Mouse (Mus musculus) lung, postnatal 0 days (tissue): ENCODE data around the gene Eif2b1. TPM values are rescaled to one million over a fixed set of nuclear protein-coding genes. Genes with fewer than 3 reads are reported as not detected.

Experiments used
- ATAC-seq: fragments of 200-750 bp; cut with Nextera tagmentation; 2 replicates; pipeline ENCODE4 v1.8.0; 2017; ENCODE audit warnings: moderate library complexity
- DNase-seq: peaks from one replicate; pipeline ENCODE4 v3.0.0-alpha.2; 2016; ENCODE audit warnings: low spot score
- H3K27ac ChIP-seq: fragments of 300-500 bp; sonication (generic); 2 replicates; pipeline ENCODE4 v1.5.1; 2014; ENCODE audit warnings: antibody characterized with exemption, mild to moderate bottlenecking, low read length, mixed read lengths
- H3K27me3 ChIP-seq: fragments of 300-500 bp; sonication (generic); replicated peaks from 2 replicates; pipeline ENCODE4 v1.6.1; 2014; ENCODE audit warnings: low read length, mixed read lengths; ENCODE audit not compliant: insufficient read depth
- H3K36me3 ChIP-seq: fragments of 300-500 bp; sonication (generic); 2 replicates; pipeline ENCODE4 v1.6.1; 2014; ENCODE audit warnings: low read length, mixed read lengths; ENCODE audit not compliant: insufficient read depth
- H3K4me1 ChIP-seq: fragments of 300-500 bp; sonication (generic); 2 replicates; pipeline ENCODE4 v1.6.1; 2014; ENCODE audit warnings: antibody characterized with exemption, low read depth, low read length, mixed read lengths; ENCODE audit not compliant: insufficient read depth
- H3K4me2 ChIP-seq: fragments of 300-500 bp; sonication (generic); replicated peaks from 2 replicates; pipeline ENCODE4 v1.6.1; 2014; ENCODE audit warnings: low read depth, mild to moderate bottlenecking, low read length, moderate library complexity, mixed read lengths
- H3K4me3 ChIP-seq: fragments of 300-500 bp; sonication (generic); 2 replicates; pipeline ENCODE4 v1.5.1; 2014; ENCODE audit warnings: low read depth, low read length
- H3K9ac ChIP-seq: fragments of 300-500 bp; sonication (generic); replicated peaks from 2 replicates; pipeline ENCODE4 v1.6.1; 2014; ENCODE audit warnings: low read depth, mild to moderate bottlenecking
- H3K9me3 ChIP-seq: fragments of 300-500 bp; sonication (generic); 2 replicates; pipeline ENCODE4 v1.6.1; 2016; ENCODE audit warnings: low read length, mixed read lengths
- CTCF ChIP-seq: IDR thresholded peaks from 2 replicates; pipeline ENCODE4 v1.5.1; 2016; ENCODE audit warnings: antibody characterized with exemption, mild to moderate bottlenecking
- EP300 ChIP-seq: IDR thresholded peaks from 2 replicates; pipeline ENCODE4 v1.6.1; 2016; ENCODE audit warnings: antibody characterized with exemption, mild to moderate bottlenecking, control low read depth
- WGBS: fragments of 180-500 bp; shearing (Covaris S2); extraction: QIAGEN DNeasy Blood & Tissue Kit; methylation state at CpG from one replicate; pipeline ENCODE4 v1.1.7; 2014; 5-methylcytosine and 5-hydroxymethylcytosine counted together
- polyA plus RNA-seq: library from polyadenylated mRNA; unstranded; fragments of >200 nt; fragmentation: Nextera tagmentation; extraction: Ambion mirVana; gene quantifications from 2 replicates; pipeline ENCODE4 v1.2.1, GENCODE M21; 2015

Gene Eif2b1
- polyA plus RNA-seq, 1 experiment from 2014 or later, result 46.6 TPM

DNA sequence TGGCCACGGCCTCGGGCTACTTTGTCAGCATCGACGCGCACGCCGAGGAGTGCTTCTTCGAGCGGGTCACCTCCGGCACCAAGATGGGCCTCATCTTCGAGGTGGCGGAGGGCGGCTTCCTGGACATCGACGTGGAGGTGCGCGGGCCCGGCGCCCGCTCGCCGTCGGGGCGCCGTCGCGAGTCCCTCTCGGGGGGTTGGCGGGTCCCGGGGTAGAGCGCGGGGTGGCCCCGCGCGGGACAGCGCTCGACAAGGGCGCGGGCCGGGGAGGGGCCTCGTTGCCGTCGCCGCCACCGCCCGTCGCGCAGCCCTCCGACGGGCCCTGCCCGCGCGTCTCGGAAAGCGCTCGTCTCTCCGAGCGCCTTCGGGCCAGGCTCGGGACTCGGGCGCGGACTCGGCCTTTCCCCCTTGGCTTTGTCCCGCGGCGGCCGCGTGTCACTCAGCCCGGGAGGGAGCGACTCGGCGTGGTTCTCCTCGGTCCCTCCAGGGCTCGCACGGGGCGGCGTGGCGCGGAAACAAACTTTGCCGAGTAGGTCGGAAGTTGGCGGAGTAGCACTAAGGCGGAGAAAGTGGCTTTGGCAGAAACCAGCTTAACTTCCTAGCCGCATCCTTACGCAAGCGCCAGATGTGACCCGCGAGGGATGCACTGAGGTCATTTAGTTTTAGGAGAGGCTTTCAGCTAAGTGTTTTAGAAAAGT is 37.9 kb downstream of the Eif2b1 start:
- Histone ChIP-seq H3K4me3 (peak overlapping the region; percentile 72), H3K27ac (peak overlapping the region; percentile 96), H3K9me3 (no peaks in the 10 kb centered on the region), H3K36me3 (peaks cover 10% of the 10 kb centered on the region; the same call in 1 of the 2 replicates), H3K4me2 (peak overlapping the region; percentile 65), H3K4me1 (peaks cover 7% of the 10 kb centered on the region), H3K27me3 (no peaks in the 10 kb centered on the region), H3K9ac (peak overlapping the region; percentile 84)
- TF ChIP-seq EP300, result no peak
- TF ChIP-seq CTCF, result no peak; the same call in 1 of the 2 replicates
- peak; percentile 78 for DNase-seq
- ATAC-seq, result peak; percentile 80
- 1% methylated on average over 38 of the region's 89 CpGs for WGBS

DNA sequence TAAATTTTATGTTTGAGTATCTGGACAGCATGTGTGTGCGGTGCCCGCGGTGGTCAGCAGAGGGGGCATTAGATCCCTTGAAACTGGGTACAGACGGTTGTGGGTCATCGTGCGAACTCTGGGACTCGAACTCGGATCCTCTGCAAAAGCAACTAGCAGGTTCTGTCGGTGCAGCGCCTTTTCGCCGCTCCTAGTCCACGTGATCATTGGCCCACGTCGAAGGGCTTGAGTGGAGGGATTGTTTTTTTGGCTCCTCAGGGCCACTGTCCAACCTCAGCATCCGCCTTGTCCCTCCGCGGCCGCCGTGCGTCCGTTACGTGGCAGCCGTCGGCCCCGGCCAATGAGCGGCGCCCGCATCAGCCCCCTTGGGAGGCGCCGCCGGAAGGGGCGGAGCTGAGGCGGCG is 38.5 kb downstream of the Eif2b1 start, which contains the start of gene Tmed2:
Tmed2 (plus strand) TSS at position 313 of the 404 bp plus-strand sequence.
- DNase-seq (peak; percentile 99), ATAC-seq (peak; percentile 96)
- peaks cover 6% of the 10 kb centered on the region; the same call in 1 of the 2 replicates for H3K36me3 ChIP-seq
- H3K9ac ChIP-seq, result peak within 1 kb of the TSS; percentile 84
- TF ChIP-seq CTCF (peak; percentile 62), EP300 (0 out of 2 replicates have a peak, but pooled peaks have one; percentile 11)
- H3K9me3 ChIP-seq, result no peaks in the 10 kb centered on the region
- peak within 1 kb of the TSS; percentile 72 for H3K4me3 ChIP-seq
- peak within 1 kb of the TSS; percentile 65 for H3K4me2 ChIP-seq
- H3K27me3 ChIP-seq, result no peaks in the 10 kb centered on the region
- peak within 1 kb of the TSS; percentile 96 for H3K27ac ChIP-seq
- under 1% methylated on average over 32 of the region's 35 CpGs for WGBS
- H3K4me1 ChIP-seq, result peaks cover 7% of the 10 kb centered on the region

DNA sequence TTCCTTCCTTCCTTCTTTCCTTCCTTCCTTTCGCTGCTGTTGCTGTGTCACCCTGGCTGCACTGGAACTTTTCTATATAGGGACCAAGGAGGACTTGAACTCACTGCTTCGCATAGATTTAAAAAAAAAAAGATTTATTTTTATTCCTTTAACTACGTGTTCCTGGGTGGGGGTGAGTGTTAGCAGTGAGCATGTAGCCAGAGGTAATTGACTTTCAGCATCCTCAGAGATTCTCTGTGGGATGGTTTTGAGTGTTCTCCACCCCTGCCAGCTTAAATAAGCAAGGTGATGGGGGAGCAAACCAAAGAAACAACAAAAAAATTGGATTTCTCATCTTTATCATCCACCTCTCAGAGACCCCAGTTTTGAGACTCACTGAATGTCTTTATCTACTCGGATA is 39.0 kb downstream of the Eif2b1 start:
- Histone ChIP-seq H3K4me2 (peak overlapping the region; percentile 45), H3K9me3 (no peaks in the 10 kb centered on the region), H3K27me3 (no peaks in the 10 kb centered on the region), H3K4me3 (0 out of 2 replicates have a peak overlapping the region, but pooled peaks have one; percentile 72), H3K9ac (no peak overlapping the region), H3K27ac (no peak overlapping the region), H3K36me3 (peaks cover 2% of the 10 kb centered on the region; the same call in 1 of the 2 replicates), H3K4me1 (peaks cover 7% of the 10 kb centered on the region)
- no peak for ATAC-seq
- TF ChIP-seq EP300 (no peak), CTCF (no peak)
- no peak for DNase-seq
- WGBS, result 73% methylated on average over 4 of the region's 4 CpGs

DNA sequence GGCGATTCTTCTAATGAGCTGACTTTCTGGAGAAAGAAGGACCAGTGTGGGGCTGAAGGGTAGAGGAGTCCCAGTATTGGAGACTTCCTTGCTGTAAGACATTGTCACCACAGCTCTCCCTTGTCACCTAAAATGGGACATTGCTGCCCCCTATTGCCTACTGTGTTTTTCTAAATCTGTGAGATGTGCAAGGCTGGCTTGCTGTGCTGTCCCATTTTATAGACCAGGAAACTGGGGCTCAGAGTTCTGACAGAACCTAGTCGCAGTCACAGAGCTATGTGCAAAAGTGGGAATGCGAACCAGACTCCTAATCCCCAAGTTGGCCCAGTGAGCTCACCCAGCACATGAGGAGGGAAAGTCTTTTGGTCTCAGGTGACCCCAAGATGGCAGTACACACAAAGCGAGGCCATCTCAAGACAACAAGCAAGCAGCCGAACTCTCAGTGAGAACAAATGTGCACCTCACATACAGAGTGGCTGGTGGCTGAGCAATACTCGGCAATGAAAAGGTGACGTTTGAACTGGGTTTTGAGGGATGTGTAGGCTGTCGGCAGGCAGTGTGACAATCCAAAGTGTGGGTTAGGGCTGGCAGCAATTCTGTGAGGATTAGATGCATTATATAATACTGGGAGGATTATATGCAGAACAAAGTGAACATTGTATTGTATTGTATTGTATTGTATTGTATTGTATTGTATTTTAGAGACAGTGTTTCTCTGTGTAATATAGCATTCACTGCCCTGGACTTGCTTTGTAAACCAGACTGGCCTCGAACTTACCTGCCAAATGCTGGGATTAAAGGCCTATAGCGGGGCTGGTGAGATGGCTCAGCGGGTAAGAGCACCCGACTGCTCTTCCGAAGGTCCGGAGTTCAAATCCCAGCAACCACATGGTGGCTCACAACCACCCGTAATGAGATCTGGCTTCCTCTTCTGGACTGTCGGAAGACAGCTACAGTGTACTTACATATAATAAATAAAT is 39.8 kb downstream of the Eif2b1 start:
- Histone ChIP-seq H3K4me3 (no peak overlapping the region), H3K36me3 (no peaks in the 10 kb centered on the region; the same call in 1 of the 2 replicates), H3K27me3 (no peaks in the 10 kb centered on the region), H3K9ac (no peak overlapping the region), H3K4me1 (peaks cover 7% of the 10 kb centered on the region), H3K27ac (no peak overlapping the region), H3K4me2 (no peak overlapping the region), H3K9me3 (no peaks in the 10 kb centered on the region)
- DNase-seq (peak; percentile 74), ATAC-seq (no peak)
- TF ChIP-seq CTCF, result peak; percentile 77
- no peak for TF ChIP-seq EP300
- 77% methylated on average over 15 of the region's 16 CpGs for WGBS

DNA sequence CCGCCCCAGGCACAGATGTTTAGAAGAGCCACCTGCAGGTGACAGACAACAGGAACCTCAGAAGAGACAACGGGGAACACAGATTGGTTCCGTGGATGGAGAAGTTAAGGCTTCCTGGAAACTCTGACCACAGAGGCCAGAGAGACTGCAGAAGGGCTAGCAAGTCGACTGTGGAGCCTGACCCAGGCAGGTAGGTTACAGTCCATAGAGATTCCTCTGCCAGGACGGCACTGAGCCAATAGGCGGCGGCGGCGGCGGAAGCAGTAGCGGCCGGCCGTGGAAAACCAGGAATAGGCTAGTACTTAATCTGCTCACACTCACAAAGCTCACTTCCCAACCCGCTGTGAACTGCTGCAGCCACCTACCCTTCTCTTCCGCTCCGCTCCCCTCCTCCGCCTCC is 42.2 kb downstream of the Eif2b1 start:
- peak overlapping the region; percentile 28; the same call in 1 of the 2 replicates for H3K27ac ChIP-seq
- peak overlapping the region; percentile 46 for H3K4me2 ChIP-seq
- TF ChIP-seq CTCF, result peak; percentile 37
- no peak for TF ChIP-seq EP300
- 0 out of 2 replicates have a peak overlapping the region, but pooled peaks have one; percentile 2 for H3K9ac ChIP-seq
- H3K27me3 ChIP-seq, result no peaks in the 10 kb centered on the region
- H3K4me3 ChIP-seq, result no peak overlapping the region
- DNase-seq, result peak; percentile 68
- WGBS, result 1% methylated on average over 14 of the region's 17 CpGs
- no peak for ATAC-seq
- peaks cover 8% of the 10 kb centered on the region for H3K4me1 ChIP-seq
- no peaks in the 10 kb centered on the region for H3K9me3 ChIP-seq
- no peaks in the 10 kb centered on the region for H3K36me3 ChIP-seq

DNA sequence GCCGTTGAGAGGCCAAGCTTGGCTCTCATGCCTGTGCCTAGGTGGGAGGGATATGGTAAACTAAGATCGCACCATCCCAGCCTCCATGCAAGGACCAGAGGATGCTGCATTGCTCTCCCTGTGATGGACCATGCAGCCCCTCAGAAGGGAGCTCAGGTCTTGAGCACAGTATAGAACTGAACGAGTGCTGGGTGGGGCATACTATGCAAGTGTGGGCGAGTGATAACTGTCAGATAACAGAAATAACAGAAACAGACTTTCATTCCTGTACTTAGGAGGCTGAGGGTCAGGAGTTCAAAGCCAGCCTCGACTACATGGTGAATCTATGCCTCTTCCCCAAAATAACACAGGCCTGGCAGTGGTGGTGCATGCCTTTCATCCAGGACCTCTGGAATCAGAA is 43.9 kb downstream of the Eif2b1 start:
- Histone ChIP-seq H3K9ac (no peak overlapping the region), H3K4me3 (no peak overlapping the region), H3K9me3 (no peaks in the 10 kb centered on the region), H3K4me2 (no peak overlapping the region), H3K27ac (no peak overlapping the region), H3K27me3 (no peaks in the 10 kb centered on the region), H3K4me1 (peaks cover 8% of the 10 kb centered on the region), H3K36me3 (no peaks in the 10 kb centered on the region)
- TF ChIP-seq CTCF, result no peak
- no peak for TF ChIP-seq EP300
- ATAC-seq, result no peak
- WGBS, result 56% methylated on average over 5 of the region's 5 CpGs
- DNase-seq, result no peak
